12 mouse cellular contexts compared by ENCODE assay signal in the genomic region with DNA sequence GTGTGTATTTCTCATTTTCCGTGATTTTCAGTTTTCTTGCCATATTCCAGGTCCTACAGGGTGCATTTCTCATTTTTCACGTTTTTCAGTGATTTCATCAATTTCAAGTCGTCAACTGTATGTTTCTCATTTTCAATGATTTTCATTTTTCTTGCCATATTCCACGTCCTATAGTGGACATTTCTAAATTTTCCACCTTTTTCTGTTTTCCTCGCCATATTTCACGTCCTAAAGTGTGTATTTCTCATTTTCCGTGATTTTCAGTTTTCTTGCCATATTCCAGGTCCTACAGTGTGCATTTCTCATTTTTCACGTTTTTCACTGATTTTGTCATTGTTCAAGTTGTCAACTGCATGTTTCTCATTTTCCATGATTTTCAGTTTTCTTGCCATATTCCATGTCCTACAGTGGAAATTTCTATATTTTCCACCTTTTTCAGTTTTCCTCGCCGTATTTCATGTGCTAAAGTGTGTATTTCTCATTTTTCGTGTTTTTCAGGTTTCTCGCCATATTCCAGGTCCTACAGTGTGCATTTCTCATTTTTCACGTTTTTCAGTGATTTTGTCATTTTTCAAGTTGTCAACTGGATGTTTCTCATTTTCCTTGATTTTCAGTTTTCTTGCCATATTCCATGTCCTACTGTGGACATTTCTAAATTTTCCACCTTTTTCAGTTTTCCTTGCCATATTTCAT. TPM values are rescaled to one million over a fixed set of nuclear protein-coding genes. Genes with fewer than 3 reads are reported as not detected.
DNase-seq lines count a peak whose midpoint lies in the region; TF ChIP-seq lines count a peak whose summit lies in the region.
"Not testable (repeated sequence)": the region's sequence is repeated elsewhere in the genome, so short reads cannot be mapped to it uniquely, and the experiment has no call there.
"Had no signal": no experiment of that assay in that cellular context is flagged by ENCODE, and none has a peak within 500 bp of the region (broad histone marks: within the 10 kb centered on the region; RNA-seq: fewer than 3 reads in every experiment).

No protein-coding gene starts in this region.

- not testable (repeated sequence) for H3K9me3 ChIP-seq in midbrain, embryonic 10.5 days (replicated peaks)

- not testable (repeated sequence) for TF ChIP-seq CTCF in kidney, adult 2 months (conservative IDR thresholded peaks at IDR 0.05; ENCODE audit: insufficient read depth, insufficient read length, low read depth, low read length)

- H3K27me3 ChIP-seq in kidney, adult 2 months (replicated peaks; ENCODE audit: control insufficient read depth, insufficient read depth, low read length); midbrain, embryonic 10.5 days (ENCODE audit: low read depth, poor library complexity, severe bottlenecking): not testable (repeated sequence)

- H3K4me1 ChIP-seq in kidney, adult 2 months (ENCODE audit: control insufficient read depth, insufficient read depth, low read length); midbrain, embryonic 10.5 days: not testable (repeated sequence)

- peak; percentile 77 for DNase-seq in T-cell, adult 2 months (ENCODE audit: low spot score)
- DNase-seq in cerebellum, postnatal 36 days, result peak; percentile 11 to 37
- peak; percentile 81 to 91 for DNase-seq in gastrocnemius, adult 8-10 months (ENCODE audit: low spot score in 2 of 2)
- peak; percentile 75 for DNase-seq in kidney, adult 2 months
- peak; percentile 59 to 90 for DNase-seq in left cerebral cortex, adult 9 months (ENCODE audit: low spot score in 2 of 2)
- peak; percentile 25 for DNase-seq in midbrain, embryonic 10.5 days (ENCODE audit: low spot score)
- peak; percentile 95 for DNase-seq in spleen, adult 12 weeks (ENCODE audit: low spot score)
- DNase-seq in urinary bladder, postnatal 4 days (ENCODE audit: low spot score in 2 of 2), result peak; percentile 90 to 97

- not testable (repeated sequence) for H3K4me3 ChIP-seq in kidney, adult 2 months (ENCODE audit: insufficient read depth, low read depth, low read length); midbrain, embryonic 10.5 days

- not testable (repeated sequence) for H3K27ac ChIP-seq in kidney, adult 2 months (ENCODE audit: insufficient read depth, low read depth, low read length); midbrain, embryonic 10.5 days (replicated peaks)

- H3K36me3 ChIP-seq in kidney, adult 2 months (ENCODE audit: control insufficient read depth, insufficient read depth, low read length); midbrain, embryonic 10.5 days: not testable (repeated sequence)

- WGBS in kidney, adult 2 months, result 77% methylated on average over 11 of the region's 13 CpGs
- 73% methylated on average over 11 of the region's 13 CpGs for WGBS in midbrain, embryonic 10.5 days

- TF ChIP-seq POLR2A in kidney, adult 2 months (IDR thresholded peaks at IDR 0.05; ENCODE audit: low read depth, low read length), result not testable (repeated sequence)

RNA-seq across cellular contexts. Expression of a gene that starts 0.9 kb away (rescaled TPM):
- total RNA-seq in gastrocnemius, adult 8-10 months (2022), result under 1 TPM in 1 of 4 experiments, not detected in 3; 0.62 TPM
- not detected in 2 replicates for polyA plus RNA-seq in kidney, adult 2 months (2012; rRNA removed)
- polyA plus RNA-seq in midbrain, embryonic 10.5 days (2016; fragmentation: Nextera tagmentation; extraction: Ambion mirVana), result not detected in 2 replicates
- polyA plus RNA-seq: heart, adult 2 months; kidney, embryonic 16.5 days had no signal

RNA-seq across cellular contexts. Expression of a gene that starts 2.8 kb away (rescaled TPM):
- total RNA-seq in gastrocnemius, adult 8-10 months (2022), result not detected
- not detected in 2 replicates for polyA plus RNA-seq in kidney, adult 2 months (2012; rRNA removed)
- 0.40 TPM in 1 of 2 replicates, not detected in the other for polyA plus RNA-seq in midbrain, embryonic 10.5 days (2016; fragmentation: Nextera tagmentation; extraction: Ambion mirVana)
- total RNA-seq: megakaryocyte progenitor cell, adult 5-6 weeks had no signal
- polyA plus RNA-seq: embryonic facial prominence, embryonic 12.5 days; heart, adult 2 months; kidney, embryonic 16.5 days had no signal

RNA-seq across cellular contexts. Expression of a gene that starts 5.3 kb away (rescaled TPM):
- total RNA-seq in gastrocnemius, adult 8-10 months (2022), result under 1 TPM in 2 of 4 experiments, not detected in 2; 0.51 to 0.61 TPM
- not detected in 2 replicates for polyA plus RNA-seq in kidney, adult 2 months (2012; rRNA removed)
- polyA plus RNA-seq in midbrain, embryonic 10.5 days (2016; fragmentation: Nextera tagmentation; extraction: Ambion mirVana), result not detected in 2 replicates
- total RNA-seq: heart, adult 2 months had no signal
- polyA plus RNA-seq: embryonic facial prominence, embryonic 12.5 days; heart, adult 2 months had no signal

RNA-seq across cellular contexts. Expression of a gene that starts 7.0 kb away (rescaled TPM):
- total RNA-seq in gastrocnemius, adult 8-10 months (2022), result not detected
- not detected in 2 replicates for polyA plus RNA-seq in kidney, adult 2 months (2012; rRNA removed)
- polyA plus RNA-seq in midbrain, embryonic 10.5 days (2016; fragmentation: Nextera tagmentation; extraction: Ambion mirVana), result not detected in 2 replicates
- total RNA-seq: heart, adult 2 months; megakaryocyte progenitor cell, adult 5-6 weeks had no signal
- polyA plus RNA-seq: embryonic facial prominence, embryonic 12.5 days; heart, adult 2 months; kidney, embryonic 16.5 days had no signal

RNA-seq across cellular contexts. Expression of a gene that starts 9.5 kb away (rescaled TPM):
- not detected for total RNA-seq in gastrocnemius, adult 8-10 months (2022)
- polyA plus RNA-seq in kidney, adult 2 months (2012; rRNA removed), result not detected in 2 replicates
- not detected in 2 replicates for polyA plus RNA-seq in midbrain, embryonic 10.5 days (2016; fragmentation: Nextera tagmentation; extraction: Ambion mirVana)
- total RNA-seq: megakaryocyte progenitor cell, adult 5-6 weeks had no signal
- polyA plus RNA-seq: embryonic facial prominence, embryonic 12.5 days; heart, adult 2 months; kidney, embryonic 16.5 days had no signal

Comparison
In these comparisons a context has a peak if more than half of its experiments do, and no peak if none do; other contexts are left out.
1. DNase-seq: peak in every context shown above with its lines; median percentile 95 in spleen, adult 12 weeks; 94 in urinary bladder, postnatal 4 days; 86 in gastrocnemius, adult 8-10 months; 77 in T-cell, adult 2 months; 75 in kidney, adult 2 months; 74 in left cerebral cortex, adult 9 months; 25 in midbrain, embryonic 10.5 days; 24 in cerebellum, postnatal 36 days.